Mouse (Mus musculus) Muller cell, postnatal 12 days (primary cell): ENCODE measurements around the gene Fam114a1.
A peak's percentile ranks its signal among the peaks of the same experiment; 100 is the strongest.

Experiments used
- DNase-seq: peaks from one replicate; pipeline ENCODE4 v3.0.0-alpha.2; 2015; ENCODE audit errors: inconsistent ontology term

Fam114a1 gene

GRCm38 (mm10) chr5:64969861-64970771 lies at the start of gene Fam114a1:
TSS of gene Fam114a1 (plus strand) at chr5:64970071.
- DNase-seq = peak; percentile 91

DNA sequence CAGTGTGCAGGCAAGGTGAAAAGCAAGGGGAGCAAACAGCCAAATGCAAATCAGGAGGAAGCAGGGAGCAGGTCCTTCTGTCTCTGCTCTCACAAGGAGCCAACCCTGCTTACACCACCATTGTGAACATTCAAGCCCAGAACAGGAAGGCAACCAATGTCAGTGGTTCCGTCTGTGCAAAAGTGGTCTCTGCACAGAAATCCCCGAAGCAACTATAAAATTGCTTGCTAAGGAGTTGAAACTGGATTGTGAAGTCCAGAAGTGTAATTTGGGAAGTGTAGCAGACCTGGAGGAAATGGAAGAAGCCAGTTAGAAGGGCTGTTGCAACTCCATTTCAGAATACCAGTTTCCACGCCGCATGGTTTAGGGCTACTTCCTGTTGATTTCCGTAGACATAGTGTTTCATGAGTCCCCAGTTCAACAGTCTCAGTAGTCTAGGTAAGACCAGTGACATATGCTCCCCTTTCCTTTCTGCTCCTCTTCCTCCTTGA lies 46.9 kb upstream of the Fam114a1 start:
- no peak for DNase-seq

DNA sequence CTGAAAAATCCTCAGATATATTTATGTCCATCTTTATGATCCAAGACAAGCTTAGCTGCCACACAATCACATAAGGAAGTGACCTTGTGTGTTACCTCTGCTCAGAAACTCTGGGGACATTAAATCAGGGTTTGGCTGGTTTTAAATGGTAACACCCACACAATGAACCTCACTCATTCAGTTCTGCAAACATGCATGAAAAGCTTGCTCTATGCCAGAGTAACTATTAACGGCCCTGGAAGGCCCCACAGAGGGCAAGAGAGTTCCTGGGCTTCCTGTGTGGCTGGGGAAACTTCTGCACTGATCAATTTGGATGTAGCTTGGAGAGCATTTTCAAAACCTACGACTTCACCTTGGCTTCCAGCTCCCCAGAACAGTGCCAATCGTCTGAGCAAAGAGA lies 37.7 kb upstream of the Fam114a1 start:
- DNase-seq = no peak

DNA sequence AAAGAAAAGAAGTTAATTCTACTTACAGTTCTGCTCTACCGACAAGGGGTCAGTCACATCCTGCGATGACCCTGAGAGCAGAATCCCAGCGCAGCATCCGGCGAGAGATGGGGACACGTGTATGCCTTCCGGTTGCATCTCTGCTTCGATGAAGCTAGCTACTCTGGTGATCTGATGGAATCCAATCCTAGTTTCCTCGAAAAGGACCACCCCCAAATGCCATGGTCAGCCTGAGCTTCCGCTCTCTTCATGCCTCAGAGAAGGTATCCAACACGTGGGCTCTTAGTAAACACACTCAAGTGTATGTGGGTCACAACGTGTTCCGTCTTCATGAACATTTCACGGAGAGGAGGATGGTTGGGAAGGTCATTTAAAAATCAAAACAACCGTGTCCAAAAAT lies 37.1 kb upstream of the Fam114a1 start:
- DNase-seq = no peak

DNA sequence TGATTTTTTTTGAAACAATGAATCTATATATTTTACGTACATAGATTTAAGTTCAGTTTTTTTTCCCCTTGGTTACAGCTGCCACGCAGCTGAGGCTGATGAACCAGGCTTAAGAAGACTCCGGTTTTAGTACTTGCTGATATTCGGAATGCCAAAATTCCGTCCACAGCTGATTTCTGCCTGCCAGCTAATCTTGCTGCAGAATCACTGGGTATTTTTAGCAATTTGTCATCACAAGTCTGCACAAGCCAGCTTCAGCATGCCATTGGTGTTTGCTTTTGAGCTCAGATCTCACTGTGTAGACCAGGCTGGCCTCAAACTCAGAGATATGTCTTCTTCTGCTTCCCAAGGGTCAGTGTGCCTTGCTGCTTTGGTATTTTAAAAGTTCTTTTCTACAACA lies 18.4 kb upstream of the Fam114a1 start:
- DNase-seq = no peak

- DNase-seq = no peak
Measured at GRCm38 (mm10) chr5:64954931-64955330, 14.9 kb upstream of the Fam114a1 start.

DNA sequence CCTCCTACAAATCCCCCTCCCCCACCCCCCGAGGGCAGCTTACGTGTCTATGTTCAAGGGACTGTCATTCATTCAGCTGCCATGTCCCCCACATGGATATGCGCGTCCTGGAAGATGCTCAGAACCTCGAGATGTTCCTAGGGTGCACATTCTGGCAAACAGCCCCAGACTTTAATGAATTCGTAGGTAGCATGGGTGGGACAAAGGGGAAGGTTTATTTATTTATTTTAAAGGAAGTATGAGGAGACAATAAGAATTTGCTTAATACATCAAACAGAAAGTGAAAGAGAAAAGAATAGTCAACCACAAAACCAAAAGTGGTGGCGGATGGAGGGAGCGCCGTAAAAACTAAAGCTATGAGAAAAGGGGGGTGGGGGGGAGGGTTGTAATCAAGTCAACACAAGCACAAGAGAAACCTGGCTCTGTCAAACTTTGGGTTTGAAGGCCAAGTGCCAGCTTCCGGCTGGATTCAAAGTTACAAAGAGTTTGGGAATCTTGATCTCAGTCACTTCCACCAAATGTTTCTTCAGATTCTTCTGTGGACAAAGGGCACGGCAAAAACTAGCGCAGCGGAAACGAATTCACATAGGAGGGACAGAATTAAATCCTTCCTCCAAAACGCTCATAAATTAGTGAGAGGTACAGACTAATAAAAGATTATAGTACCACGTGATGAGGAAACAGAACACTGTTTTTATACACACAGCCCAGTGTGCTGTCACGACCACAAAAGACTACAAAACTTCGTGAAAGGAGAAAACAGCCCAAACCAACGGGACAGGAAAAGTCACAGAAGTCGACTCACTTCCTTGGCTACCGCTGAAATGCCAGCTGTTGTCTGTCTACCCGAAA lies 10.7 kb upstream of the Fam114a1 start:
- DNase-seq = no peak

GRCm38 (mm10) chr5:64959843-64960230 lies 10.0 kb upstream of the Fam114a1 start, which contains the start of gene Tlr6:
TSS of gene Tlr6 (minus strand) at chr5:64960097.
- no peak for DNase-seq

GRCm38 (mm10) chr5:64960857-64961391 lies 8.9 kb upstream of the Fam114a1 start:
- no peak for DNase-seq

- DNase-seq = no peak
Measured at GRCm38 (mm10) chr5:64963271-64963670, 6.6 kb upstream of the Fam114a1 start.

DNA sequence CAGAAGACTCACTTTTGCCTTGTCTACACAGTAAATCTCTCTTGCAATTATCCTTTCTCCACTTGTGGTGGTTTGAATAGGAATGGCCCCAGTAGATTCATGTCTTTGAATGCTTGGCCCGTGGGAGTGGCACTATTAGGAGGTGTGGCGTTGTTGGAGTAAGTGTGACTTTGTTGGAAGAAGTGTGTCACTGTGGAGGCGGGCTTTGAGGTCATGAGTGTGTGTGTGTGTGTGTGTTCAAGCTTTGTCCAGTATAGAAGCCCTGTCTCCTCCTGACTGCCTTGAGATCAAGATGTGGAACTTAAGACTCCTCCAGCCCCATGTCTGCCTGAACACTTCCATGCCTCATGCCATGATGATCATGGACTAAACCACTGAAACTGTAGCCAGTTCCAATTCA lies 6.1 kb upstream of the Fam114a1 start:
- no peak for DNase-seq

DNA sequence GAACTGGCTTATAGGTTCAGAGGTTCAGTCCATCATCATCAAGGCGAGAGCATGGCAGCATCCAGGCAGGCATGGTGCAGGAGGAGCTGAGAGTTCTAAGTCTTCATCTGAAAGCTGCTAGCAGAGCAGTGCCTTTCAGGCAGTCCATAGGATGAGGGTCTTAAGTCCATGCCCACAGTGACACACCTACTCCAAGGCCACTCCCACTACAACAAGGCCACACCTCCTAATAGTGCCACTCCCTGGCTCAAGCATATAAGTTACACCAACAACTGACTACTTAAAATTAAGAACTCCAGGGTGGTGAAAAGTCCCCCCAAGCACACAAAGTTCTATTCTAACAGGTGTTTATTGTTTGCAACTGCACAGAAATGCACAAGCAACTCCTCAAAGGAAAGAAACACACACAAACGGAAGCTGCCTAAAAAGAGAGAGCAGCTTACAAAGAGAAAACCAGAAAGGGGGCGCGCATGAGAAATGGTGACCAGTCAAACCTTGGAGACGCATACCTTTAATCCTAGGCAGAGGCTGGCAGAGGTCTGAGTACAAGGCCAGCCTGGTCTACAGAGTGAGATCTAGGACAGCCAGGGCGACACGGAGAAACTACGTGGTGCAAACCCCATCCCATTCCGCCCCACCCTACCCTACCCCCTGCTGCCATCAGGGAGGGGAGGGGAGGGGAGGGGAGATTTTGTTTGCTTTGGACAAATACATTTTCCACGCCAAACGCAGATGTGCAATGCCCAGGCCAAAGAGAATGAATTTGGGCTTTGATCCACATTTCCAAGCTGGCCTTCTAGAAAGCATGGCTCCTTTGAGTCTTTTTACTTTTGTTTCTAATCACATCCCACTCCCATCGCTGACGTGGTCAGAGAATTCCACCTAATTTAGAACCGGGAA lies 660 bp upstream of the Fam114a1 start:
- DNase-seq = peak; percentile 30

- DNase-seq = no peak
Measured at GRCm38 (mm10) chr5:64975121-64975520, 5.2 kb downstream of the Fam114a1 start.

DNA sequence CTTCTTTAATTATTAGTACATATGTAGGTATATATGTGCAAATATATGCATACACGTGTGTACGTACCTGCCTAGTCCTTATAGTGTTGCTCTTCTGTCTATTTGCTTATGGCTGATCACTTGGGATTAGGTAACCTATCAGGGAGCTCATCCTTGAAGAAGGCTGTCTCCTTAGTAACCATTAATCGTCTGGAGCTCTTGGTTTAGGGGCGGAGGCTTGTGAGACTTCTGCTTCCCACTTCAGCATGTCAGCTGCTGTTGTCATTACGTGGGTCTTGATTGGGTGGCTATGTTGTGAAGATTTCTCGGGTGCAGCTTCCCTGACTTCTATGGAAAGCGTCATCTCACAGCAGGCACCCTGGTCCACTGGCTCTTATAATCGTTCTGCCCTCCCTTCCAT lies 7.3 kb downstream of the Fam114a1 start:
- no peak for DNase-seq

- DNase-seq = no peak
Measured at GRCm38 (mm10) chr5:64985971-64986370, 16.1 kb downstream of the Fam114a1 start.

- no peak for DNase-seq
Measured at GRCm38 (mm10) chr5:64989940-64990339, 20.1 kb downstream of the Fam114a1 start.

GRCm38 (mm10) chr5:64992540-64992939 lies 22.7 kb downstream of the Fam114a1 start:
- peak; percentile 93 for DNase-seq

DNA sequence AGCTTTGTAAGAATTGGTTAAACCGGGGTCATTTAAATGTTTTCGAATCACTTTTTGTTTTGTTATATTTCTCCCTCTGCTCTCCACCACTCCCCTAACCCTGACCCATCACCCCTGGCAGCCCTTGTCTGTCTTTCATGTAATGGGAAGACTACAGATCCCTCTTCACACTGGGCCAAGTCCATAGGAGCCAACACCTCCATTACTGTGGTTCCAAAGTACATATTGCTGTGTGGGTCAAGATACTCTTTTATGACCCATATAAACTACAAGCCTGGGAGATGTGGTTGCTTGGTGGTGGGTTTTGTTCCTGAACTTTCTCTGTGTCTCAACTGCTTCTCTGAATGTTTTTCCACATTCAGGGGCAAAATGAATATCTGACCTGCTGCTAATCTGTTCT lies 25.5 kb downstream of the Fam114a1 start:
- DNase-seq = no peak

DNA sequence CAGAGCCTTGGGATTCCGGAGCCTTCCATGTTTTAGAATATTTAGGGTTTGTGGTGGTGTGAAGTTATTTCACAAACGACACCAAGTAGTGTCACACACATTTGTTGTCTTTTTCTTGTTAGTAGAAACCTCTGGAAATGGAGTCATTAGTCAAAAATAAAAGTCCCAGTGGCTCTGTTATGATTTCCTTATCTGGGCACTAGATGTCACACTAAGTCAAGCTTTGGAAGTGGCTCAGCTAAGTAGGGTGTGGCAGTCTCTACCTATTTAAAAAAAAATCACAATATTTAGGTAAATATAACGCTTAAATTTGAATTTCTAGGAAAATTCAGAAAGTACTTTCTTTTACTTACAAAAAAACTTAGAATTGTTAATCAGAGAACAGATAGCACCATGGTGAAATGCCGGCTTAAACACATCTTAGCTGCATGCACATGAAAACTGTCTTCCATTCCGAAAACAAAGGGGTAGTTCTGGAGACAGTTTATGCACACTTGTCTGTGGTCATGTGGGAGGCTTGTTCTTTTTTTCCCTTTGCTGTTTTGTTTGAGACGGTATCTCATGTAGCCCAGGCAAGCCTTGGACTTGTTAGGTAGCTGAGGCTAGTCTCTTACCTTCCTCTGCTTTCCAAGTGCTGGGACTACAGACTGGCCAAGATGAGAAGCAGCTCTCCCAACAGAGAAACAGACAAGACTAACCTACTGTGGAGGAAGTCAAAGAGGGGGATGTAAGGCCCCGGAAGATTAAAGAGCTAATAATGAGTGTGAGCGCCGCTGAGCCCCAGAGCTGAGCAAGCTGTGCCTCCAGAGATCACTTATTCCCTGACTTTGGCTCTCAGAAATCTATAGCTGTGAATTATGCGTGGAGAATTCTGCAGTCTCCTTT lies 33.3 kb downstream of the Fam114a1 start:
- peak; percentile 54 for DNase-seq

DNA sequence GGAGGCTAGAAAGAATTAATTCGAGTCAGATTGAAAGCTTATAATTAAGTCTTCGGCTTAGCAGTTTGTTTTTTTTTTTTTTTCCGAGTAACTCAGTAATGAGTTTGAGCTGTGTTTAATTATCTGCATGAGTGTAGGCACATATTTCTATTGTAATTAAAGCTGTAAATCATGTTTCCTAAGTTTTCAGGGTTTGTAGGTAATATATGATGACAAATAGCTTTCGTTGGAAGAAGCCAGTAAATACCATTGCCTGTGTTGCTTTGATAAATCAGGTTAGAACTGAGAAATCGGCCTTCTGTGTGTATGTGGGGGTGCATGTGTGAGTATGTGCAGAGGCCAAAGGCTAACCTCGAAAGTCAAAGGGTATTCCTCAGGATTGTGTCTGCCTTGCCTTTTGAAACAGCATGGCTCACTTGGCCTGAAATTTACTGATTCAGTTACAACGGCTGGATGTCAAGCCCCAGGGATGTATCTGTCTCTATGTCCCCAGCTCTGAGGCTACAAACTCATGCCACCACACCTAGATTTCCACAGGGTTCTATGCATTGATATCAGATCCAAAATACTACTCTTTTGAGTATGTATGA lies 34.2 kb downstream of the Fam114a1 start:
- DNase-seq = peak; percentile 76
